Mouse (Mus musculus): ENCODE data around the gene Tomm40.

The Tomm40 gene

GRCm38 (mm10) chr7:19652614-19653013 lies 62.6 kb downstream of the Tomm40 start:
- no peak for DNase-seq (ENCODE audit: extremely low spot score, low spot score)

Measured in neural tube, embryonic 10.5 days (tissue).